Mouse (Mus musculus) cerebellum, adult 2 months (tissue): ENCODE measurements around the gene Col13a1.

ENCODE experiments used
- CTCF ChIP-seq: fragments of 200-500 bp; IDR thresholded peaks from 2 replicates; pipeline ENCODE4 v1.5.1; 2011; ENCODE audit warnings: low read depth, mild to moderate bottlenecking, control low read depth, low read length, moderate library complexity, borderline replicate concordance; ENCODE audit not compliant: insufficient read depth
- POLR2A ChIP-seq: fragments of 200-500 bp; IDR thresholded peaks from 2 replicates; pipeline ENCODE4 v1.6.1; 2011; ENCODE audit warnings: low read length, control low read depth, borderline replicate concordance; ENCODE audit not compliant: insufficient read depth

DNA sequence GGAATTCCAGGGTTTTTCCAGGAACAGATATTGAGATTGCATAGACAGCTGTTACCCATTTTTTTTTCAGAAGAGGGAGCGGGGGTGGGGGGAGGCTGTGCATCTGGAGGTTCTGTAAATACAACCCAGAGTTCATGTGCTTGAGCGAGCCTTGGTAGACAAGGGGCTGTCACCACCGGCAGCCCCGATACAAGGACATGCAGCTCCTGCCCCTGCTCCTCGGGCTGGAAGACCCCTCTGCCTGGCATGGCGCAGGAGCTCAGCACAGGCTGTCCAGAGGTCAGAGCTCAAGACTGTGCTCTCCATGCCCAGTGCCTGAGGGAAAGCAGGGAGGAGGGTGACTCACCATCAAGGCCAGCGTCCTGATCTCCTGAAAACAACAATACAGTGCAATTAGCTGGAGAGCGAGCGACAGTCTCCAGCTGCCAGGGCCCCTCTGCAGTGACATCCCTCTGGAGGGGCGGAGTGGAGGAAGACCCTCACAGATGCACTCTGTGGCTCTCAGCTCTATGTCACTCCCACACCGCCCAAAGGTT lies 112.8 kb downstream of the Col13a1 start:
- no peak for TF ChIP-seq POLR2A
- no peak for TF ChIP-seq CTCF
